Mouse (Mus musculus): ENCODE measurements around the gene Nck2.
"Not testable (repeated sequence)": the region's sequence is repeated elsewhere in the genome, so short reads cannot be mapped to it uniquely, and the experiment has no call there.

Nck2 gene

DNA sequence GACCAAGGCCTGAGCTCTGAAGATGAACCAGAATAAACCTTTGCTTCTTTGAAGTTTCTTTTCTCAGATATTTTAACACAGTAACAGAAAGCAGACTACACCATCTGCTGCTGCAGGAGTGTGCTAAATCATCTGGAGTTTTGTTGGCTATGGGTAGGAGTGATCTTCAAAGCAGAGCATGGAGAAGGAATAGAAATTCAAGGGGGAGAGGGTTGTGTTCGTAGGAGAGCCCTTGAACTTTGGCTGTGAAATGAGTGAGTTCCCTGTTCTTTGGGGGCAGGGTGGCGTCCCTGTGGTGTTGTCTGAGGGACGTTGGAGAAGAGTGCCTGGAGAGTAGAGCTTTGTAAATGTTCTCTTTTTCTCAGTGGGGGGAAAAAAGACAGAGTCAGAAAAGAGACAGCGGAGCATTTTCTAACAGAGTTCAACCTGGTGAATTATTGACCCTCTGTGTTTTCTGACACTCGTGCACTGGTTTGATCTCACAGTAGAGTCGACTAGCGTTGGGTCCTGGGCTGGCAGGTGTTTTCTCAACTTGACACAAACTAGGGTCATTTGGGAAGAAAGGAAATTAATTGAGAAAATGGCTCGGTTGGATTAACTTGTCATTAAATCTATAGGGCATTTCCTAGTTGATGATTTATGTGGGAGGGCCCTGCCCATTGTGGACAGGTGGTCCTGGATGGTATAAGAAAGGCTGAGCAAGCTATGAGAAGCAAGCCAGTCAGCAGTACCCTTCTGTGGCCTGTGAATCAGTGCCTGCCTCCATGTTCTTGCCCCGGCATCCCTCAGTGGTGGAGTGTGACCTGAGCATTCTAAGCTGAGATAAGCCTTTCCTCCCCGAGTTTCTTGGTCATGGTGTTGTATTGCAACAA is 57.8 kb downstream of the Nck2 start:
- DNase-seq (ENCODE audit: extremely low spot score, low spot score): no peak

GRCm38 (mm10) chr1:43502792-43503146 is 58.4 kb downstream of the Nck2 start:
- no peak for DNase-seq (ENCODE audit: extremely low spot score, low spot score)

GRCm38 (mm10) chr1:43503261-43503660 is 58.9 kb downstream of the Nck2 start:
- DNase-seq (ENCODE audit: extremely low spot score, low spot score): no peak

GRCm38 (mm10) chr1:43503676-43504075 is 59.3 kb downstream of the Nck2 start:
- DNase-seq (ENCODE audit: extremely low spot score, low spot score): no peak

DNA sequence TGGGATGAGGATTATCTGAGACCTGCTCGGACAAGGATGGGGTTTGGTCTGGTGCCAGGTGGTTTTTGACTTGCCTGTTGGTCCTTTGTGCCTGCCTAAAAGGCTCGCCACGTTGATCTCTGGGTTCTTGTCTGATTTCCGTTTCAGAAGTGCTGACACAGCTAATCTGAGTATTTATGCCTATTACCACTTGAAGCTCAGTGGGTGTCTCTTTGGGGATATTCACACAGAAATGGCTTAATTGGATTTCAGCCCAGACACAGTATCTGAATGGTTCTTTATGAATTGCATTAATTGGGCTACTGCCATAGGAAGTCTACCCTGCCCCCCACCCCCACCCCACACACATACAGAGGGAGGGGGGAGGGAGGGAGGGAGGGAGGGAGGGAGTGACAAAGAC is 59.9 kb downstream of the Nck2 start:
- DNase-seq (ENCODE audit: extremely low spot score, low spot score): no peak

DNA sequence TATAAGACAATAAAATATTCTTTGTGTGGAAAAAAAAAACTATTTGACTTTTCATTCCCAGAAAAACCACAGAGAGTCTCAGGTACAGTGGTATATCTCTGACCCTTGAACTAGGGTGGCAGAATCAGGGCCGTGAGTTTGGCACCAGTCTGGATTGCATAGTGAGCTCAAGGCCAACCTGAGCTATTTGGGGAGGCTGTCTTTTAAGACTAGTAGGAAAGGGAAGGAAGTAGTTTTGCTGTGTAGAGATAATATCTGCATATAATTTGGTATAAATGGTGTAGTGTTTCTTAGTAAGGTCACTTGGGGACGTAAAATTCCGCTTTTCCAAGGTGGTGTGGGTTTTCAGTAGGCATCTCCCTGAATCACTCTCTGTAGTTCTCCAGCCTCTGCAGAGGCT is 62.3 kb downstream of the Nck2 start:
- DNase-seq (ENCODE audit: extremely low spot score, low spot score): no peak

GRCm38 (mm10) chr1:43507809-43508208 is 63.4 kb downstream of the Nck2 start:
- DNase-seq (ENCODE audit: extremely low spot score, low spot score): no peak

DNA sequence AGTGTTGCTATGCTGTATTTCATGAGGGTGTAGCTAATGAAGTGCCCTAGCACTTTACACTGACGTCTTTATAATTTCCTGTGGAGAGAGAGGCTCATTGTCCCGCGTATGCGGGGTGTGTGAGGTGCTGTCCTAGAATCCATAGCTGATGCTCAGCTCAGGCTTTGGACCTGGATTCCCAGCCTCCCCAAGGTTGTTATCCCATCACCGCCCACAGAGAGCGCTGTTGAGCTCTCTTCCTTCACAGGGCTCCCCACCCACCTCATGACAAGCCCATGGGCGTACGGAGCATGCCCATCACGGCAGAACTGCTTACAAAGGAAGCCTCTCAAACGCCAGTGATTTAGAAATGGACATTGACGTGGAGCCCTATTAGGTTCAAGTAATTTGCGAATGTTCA is 66.9 kb downstream of the Nck2 start:
- DNase-seq (ENCODE audit: extremely low spot score, low spot score): no peak

- DNase-seq (ENCODE audit: extremely low spot score, low spot score): no peak
Measured at GRCm38 (mm10) chr1:43511667-43512066, 67.3 kb downstream of the Nck2 start.

DNA sequence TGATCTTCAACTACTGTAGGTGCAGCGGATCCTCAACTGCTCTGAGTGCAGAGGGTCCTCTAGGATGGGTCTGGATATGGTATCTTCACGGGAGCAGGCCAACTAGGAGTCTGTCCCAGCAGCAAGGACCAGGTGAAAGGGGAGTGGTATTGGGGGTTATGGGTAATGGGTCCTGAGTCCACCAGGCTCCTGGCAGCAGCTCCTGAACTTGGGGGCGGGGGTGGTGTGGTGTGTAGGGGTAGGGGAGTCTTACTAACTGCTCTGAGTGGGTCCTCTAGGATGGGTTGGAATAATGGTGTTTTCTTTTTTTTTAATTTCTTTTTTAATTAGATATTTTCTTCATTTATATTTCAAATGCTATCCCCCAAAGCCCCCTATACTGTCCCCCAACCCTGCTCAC is 73.0 kb downstream of the Nck2 start:
- DNase-seq (ENCODE audit: extremely low spot score, low spot score): no peak

GRCm38 (mm10) chr1:43520216-43520988 is 76.0 kb downstream of the Nck2 start:
- DNase-seq (ENCODE audit: extremely low spot score, low spot score): no peak

DNA sequence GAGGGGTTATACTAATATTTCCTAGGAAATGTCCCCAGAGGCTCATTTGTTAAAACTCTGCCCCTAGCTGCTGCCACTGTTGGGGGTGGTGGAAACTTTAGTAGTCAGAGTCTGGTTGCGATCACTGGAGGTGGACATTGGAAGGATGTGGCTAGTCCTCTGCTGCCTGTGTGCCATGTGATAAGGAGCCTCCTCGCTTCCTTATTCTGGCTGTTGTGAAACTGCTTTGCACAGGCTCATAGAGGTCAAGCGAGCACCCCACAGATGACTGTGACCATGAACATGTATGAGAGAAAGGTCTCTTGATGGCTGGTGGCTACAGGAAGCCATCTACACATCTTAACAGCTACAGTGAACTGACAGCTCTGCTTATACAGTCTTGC is 76.6 kb downstream of the Nck2 start:
- DNase-seq (ENCODE audit: extremely low spot score, low spot score): no peak

- DNase-seq (ENCODE audit: extremely low spot score, low spot score): no peak
Measured at GRCm38 (mm10) chr1:43521512-43521911, 77.1 kb downstream of the Nck2 start.

- no peak for DNase-seq (ENCODE audit: extremely low spot score, low spot score)
Measured at GRCm38 (mm10) chr1:43521950-43522349, 77.6 kb downstream of the Nck2 start.

- no peak for DNase-seq (ENCODE audit: extremely low spot score, low spot score)
Measured at GRCm38 (mm10) chr1:43522976-43523375, 78.6 kb downstream of the Nck2 start.

DNA sequence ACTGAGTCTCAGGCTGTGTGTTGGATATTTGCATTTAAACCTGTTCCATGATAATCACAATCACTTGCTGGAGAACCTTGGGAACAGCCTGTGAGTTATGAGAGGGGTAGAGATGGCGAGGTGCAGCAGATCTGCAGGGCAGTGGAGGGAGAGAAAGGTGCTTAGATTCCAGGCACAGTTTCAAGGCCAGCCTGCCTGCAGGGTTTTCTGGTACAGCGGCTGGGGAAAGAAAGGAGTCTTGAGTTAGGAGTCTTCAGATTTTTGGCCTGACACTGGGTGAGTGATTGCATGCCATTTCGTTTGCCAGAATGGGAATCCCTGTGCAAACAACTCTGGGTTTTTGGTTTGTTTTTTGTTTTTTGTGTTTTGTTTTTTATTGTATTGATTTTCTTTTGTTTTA is 80.0 kb downstream of the Nck2 start:
- no peak for DNase-seq (ENCODE audit: extremely low spot score, low spot score)

GRCm38 (mm10) chr1:43528275-43528674 is 83.9 kb downstream of the Nck2 start:
- DNase-seq (ENCODE audit: extremely low spot score, low spot score): no peak

DNA sequence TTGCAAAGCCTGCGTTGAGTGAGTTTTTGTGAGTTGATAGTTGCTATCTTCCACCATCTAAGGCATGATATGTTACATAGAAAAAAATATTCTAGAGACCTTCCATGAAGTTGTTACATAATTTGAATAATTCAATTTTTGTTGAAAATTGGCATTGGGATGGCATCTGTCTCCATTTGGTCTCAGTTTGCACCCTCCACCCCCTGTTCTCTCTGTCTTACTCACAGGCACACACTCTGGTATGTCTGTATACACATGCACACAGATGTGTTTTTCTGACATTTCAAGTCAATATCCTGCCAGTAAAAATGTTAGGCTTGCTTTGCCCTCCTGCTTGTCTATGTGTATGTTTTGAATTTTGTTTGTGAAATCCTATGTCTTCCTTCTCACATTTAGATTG is 84.7 kb downstream of the Nck2 start:
- DNase-seq (ENCODE audit: extremely low spot score, low spot score): no peak

DNA sequence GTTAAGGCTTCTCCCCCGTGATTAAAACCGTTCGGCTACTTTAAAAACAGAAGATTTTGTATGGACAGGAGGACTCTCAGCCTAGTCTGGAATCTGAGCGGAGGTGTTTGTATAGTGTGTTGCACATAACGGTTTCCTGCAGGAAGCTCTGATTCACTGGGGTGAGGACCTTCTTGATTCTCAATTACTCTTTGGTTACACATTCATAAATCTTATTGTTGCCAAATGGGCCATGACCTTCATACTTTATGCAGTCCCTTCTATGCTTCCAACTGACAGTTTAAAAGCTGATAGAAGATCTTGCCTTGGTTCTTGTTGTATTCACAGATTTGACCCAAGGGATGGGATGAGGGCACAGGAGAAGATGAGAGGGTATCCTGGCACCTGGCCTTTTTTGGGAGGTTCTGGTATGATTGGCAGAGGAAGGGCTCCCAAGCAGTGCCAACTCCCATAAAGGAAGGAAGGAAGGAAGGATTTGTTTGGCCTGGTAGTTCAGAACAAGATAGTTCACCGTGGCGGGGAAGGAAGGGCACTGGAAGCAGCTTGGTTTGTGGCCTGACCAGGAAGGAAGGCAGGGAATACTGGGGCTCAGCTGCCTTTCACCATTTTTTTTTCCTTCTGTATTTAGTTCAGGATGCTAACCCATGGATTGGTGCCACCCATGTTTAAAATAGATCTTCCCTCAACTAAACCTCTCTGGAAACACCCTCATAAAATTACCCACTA is 86.1 kb downstream of the Nck2 start:
- DNase-seq (ENCODE audit: extremely low spot score, low spot score): no peak

- no peak for DNase-seq (ENCODE audit: extremely low spot score, low spot score)
Measured at GRCm38 (mm10) chr1:43531307-43531706, 86.9 kb downstream of the Nck2 start.

- no peak for DNase-seq (ENCODE audit: extremely low spot score, low spot score)
Measured at GRCm38 (mm10) chr1:43532279-43532678, 87.9 kb downstream of the Nck2 start.

DNA sequence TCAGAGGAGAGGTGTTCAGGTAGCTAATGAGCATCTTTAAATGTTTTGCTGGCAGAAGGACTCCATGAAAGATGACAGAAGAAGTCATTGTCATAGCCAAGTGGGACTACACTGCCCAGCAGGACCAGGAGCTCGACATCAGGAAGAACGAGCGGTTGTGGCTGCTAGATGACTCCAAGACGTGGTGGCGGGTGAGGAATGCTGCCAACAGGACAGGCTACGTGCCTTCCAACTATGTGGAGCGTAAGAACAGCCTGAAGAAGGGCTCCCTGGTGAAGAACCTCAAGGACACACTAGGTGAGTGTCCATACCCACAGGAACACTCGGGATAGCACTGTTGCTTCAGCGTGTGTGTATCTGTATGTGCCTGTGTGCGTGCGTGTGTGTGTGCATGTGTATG is 89.1 kb downstream of the Nck2 start:
- not testable (repeated sequence) for DNase-seq (ENCODE audit: extremely low spot score, low spot score)
